Mouse (Mus musculus): ENCODE measurements around the gene Noto. TPM values are rescaled to one million over a fixed set of nuclear protein-coding genes. Genes with fewer than 3 reads are reported as not detected.

Gene Noto
- polyA plus RNA-seq, 1 experiment from 2014 or later = not detected

Other genes with a start within 250 kb of the Noto start
- gene Emx1, start 236.4 kb upstream of the Noto start, polyA plus RNA-seq (2016; fragmentation: Nextera tagmentation; extraction: Ambion mirVana) = 0.68 and 1.8 TPM in 2 replicates
- gene Sfxn5, start 90.5 kb upstream of the Noto start, polyA plus RNA-seq (2016; fragmentation: Nextera tagmentation; extraction: Ambion mirVana) = 7.2 and 8.1 TPM in 2 replicates
- 12.3 and 13.3 TPM in 2 replicates for gene Rab11fip5, start 49.3 kb upstream of the Noto start, polyA plus RNA-seq (2016; fragmentation: Nextera tagmentation; extraction: Ambion mirVana)
- 66.4 and 67.1 TPM in 2 replicates for gene Smyd5, start 8.1 kb downstream of the Noto start, polyA plus RNA-seq (2016; fragmentation: Nextera tagmentation; extraction: Ambion mirVana)
- gene Cct7, start 27.6 kb downstream of the Noto start, polyA plus RNA-seq (2016; fragmentation: Nextera tagmentation; extraction: Ambion mirVana) = 525 and 526 TPM in 2 replicates
- gene Pradc1, start 28.1 kb downstream of the Noto start, polyA plus RNA-seq (2016; fragmentation: Nextera tagmentation; extraction: Ambion mirVana) = 29.5 and 33.5 TPM in 2 replicates
- gene Fbxo41, start 79.1 kb downstream of the Noto start, polyA plus RNA-seq (2016; fragmentation: Nextera tagmentation; extraction: Ambion mirVana) = 0.82 and 0.83 TPM in 2 replicates
- not detected in 2 replicates for gene Egr4, start 89.7 kb downstream of the Noto start, polyA plus RNA-seq (2016; fragmentation: Nextera tagmentation; extraction: Ambion mirVana)
- 8.5 and 8.7 TPM in 2 replicates for gene Alms1, start 163.6 kb downstream of the Noto start, polyA plus RNA-seq (2016; fragmentation: Nextera tagmentation; extraction: Ambion mirVana)

Measured in embryonic facial prominence, embryonic 12.5 days (tissue).